Mouse (Mus musculus) cerebellum, adult 2 months (tissue): Measurements from ENCODE around the gene Epn3.

Experiments
- CTCF ChIP-seq: fragments of 200-500 bp; IDR thresholded peaks from 2 replicates; pipeline ENCODE4 v1.5.1; 2011; ENCODE audit warnings: low read depth, mild to moderate bottlenecking, control low read depth, low read length, moderate library complexity, borderline replicate concordance; ENCODE audit not compliant: insufficient read depth
- POLR2A ChIP-seq: fragments of 200-500 bp; IDR thresholded peaks from 2 replicates; pipeline ENCODE4 v1.6.1; 2011; ENCODE audit warnings: low read length, control low read depth, borderline replicate concordance; ENCODE audit not compliant: insufficient read depth

- TF ChIP-seq CTCF = no peak
- TF ChIP-seq POLR2A = peak; percentile 23; the same call in 1 of the 2 replicates
These were observed at the start of gene Epn3 for GRCm38 (mm10) chr11:94499661-94500152.
